Mouse (Mus musculus) layer of hippocampus, postnatal 14 days (tissue): Measurements from ENCODE around the gene Erc2. TPM values are rescaled to one million over a fixed set of nuclear protein-coding genes. Genes with fewer than 3 reads are reported as not detected.

Experiments used
- DNase-seq, 2 experiments: peaks; one replicate each; pipeline ENCODE4 v3.0.0; 2021 to 2022; ENCODE audit warnings: low spot score in 2 of 2, mixed read lengths in 1 of 2
- total RNA-seq, 2 experiments: library from RNA; stranded (reverse); gene quantifications; 2 replicates each; pipeline ENCODE4 v1.2.3; 2021

The Erc2 gene
- total RNA-seq, 2 experiments from 2014 or later = 252 to 266 TPM

- DNase-seq = peak; percentile 55 to 66
Measured at GRCm38 (mm10) chr14:27662251-27662650, 40.0 kb downstream of the Erc2 start.

- DNase-seq = no peak
Measured at GRCm38 (mm10) chr14:27667016-27667852, 45.0 kb downstream of the Erc2 start.

GRCm38 (mm10) chr14:27668151-27668550 is 45.9 kb downstream of the Erc2 start:
- no peak for DNase-seq

- no peak for DNase-seq
Measured at GRCm38 (mm10) chr14:27669939-27670338, 47.7 kb downstream of the Erc2 start.

- peak in 1 of 2 experiments; percentile 50 for DNase-seq
Measured at GRCm38 (mm10) chr14:27672761-27673160, 50.5 kb downstream of the Erc2 start.

- DNase-seq = no peak
Measured at GRCm38 (mm10) chr14:27674096-27674495, 51.9 kb downstream of the Erc2 start.

- no peak for DNase-seq
Measured at GRCm38 (mm10) chr14:27674561-27674960, 52.3 kb downstream of the Erc2 start.

GRCm38 (mm10) chr14:27675071-27675470 is 52.8 kb downstream of the Erc2 start:
- DNase-seq = no peak

GRCm38 (mm10) chr14:27682368-27683052 is 60.3 kb downstream of the Erc2 start:
- no peak for DNase-seq

- DNase-seq = peak; percentile 17 to 57
Measured at GRCm38 (mm10) chr14:27695781-27696180, 73.6 kb downstream of the Erc2 start.

GRCm38 (mm10) chr14:27717364-27717763 is 95.1 kb downstream of the Erc2 start:
- DNase-seq = no peak

- DNase-seq = no peak
Measured at GRCm38 (mm10) chr14:27719601-27720000, 97.4 kb downstream of the Erc2 start.

- no peak for DNase-seq
Measured at GRCm38 (mm10) chr14:27720944-27721343, 98.7 kb downstream of the Erc2 start.

GRCm38 (mm10) chr14:27721759-27722158 is 99.5 kb downstream of the Erc2 start:
- DNase-seq = no peak

GRCm38 (mm10) chr14:27727541-27727940 is 105.3 kb downstream of the Erc2 start:
- DNase-seq = no peak

GRCm38 (mm10) chr14:27731086-27731485 is 108.9 kb downstream of the Erc2 start:
- no peak for DNase-seq

GRCm38 (mm10) chr14:27739436-27739835 is 117.2 kb downstream of the Erc2 start:
- no peak for DNase-seq

- DNase-seq = peak; percentile 64 to 83
Measured at GRCm38 (mm10) chr14:27741248-27741916, 119.2 kb downstream of the Erc2 start.

- DNase-seq = no peak
Measured at GRCm38 (mm10) chr14:27754340-27754739, 132.1 kb downstream of the Erc2 start.

GRCm38 (mm10) chr14:27756901-27757300 is 134.7 kb downstream of the Erc2 start:
- DNase-seq = no peak

- DNase-seq = no peak
Measured at GRCm38 (mm10) chr14:27758230-27758629, 136.0 kb downstream of the Erc2 start.
